Mouse (Mus musculus): ENCODE results near the gene Igfbp6.

GRCm38 (mm10) chr15:102177417-102177816 lies 33.3 kb downstream of the Igfbp6 start:
- TF ChIP-seq CTCF (IDR thresholded peaks at IDR 0.05; ENCODE audit: insufficient read depth, low read depth, low read length) (no peak), POLR2A (IDR thresholded peaks at IDR 0.05; ENCODE audit: insufficient read depth, low read depth, low read length) (no peak)

Measured in olfactory bulb, adult 2 months (tissue).